Comparison of ENCODE assay signal across 24 mouse cellular contexts in the genomic region with DNA sequence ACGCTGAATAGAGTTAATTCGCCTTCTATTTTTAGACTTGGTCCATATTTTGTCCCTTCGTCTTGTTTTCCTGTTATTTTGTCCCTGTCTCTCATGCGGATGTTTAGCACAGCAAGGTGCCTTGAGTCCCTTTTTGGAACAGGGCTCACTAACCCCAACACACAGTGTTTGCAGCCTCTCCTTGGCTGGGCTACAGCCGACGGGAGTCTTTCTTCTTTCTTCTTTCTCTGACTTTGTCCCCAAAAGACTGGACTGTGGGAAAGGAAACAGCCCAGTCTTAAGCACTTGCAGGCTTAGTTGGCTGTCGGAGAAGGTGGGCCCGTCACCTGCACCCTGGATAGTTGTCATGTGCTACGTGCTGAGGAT.
A peak's percentile ranks its signal among the peaks of the same experiment; 100 is the strongest.
DNase-seq lines count a peak whose midpoint lies in the region; ATAC-seq and TF ChIP-seq lines count a peak whose summit lies in the region.
"Had no signal": no experiment of that assay in that cellular context is flagged by ENCODE, and none has a peak within 500 bp of the region (broad histone marks: within the 10 kb centered on the region; RNA-seq: fewer than 3 reads in every experiment).

No protein-coding gene starts in this region.

- peak; percentile 80 for ATAC-seq in forebrain, embryonic 16.5 days
- ATAC-seq in forebrain, postnatal 0 days: no peak; the same call in 1 of the 2 replicates
- ATAC-seq in midbrain, embryonic 13.5 days: no peak
- ATAC-seq in neural tube, embryonic 14.5 days (ENCODE audit: low read depth): no peak
- ATAC-seq: lung, postnatal 0 days had no signal

- H3K4me2 ChIP-seq in forebrain, embryonic 16.5 days (ENCODE audit: low read length): no peak overlapping the region
- H3K4me2 ChIP-seq in forebrain, postnatal 0 days (ENCODE audit: low read depth): no peak overlapping the region
- H3K4me2 ChIP-seq in midbrain, embryonic 13.5 days (replicated peaks): no peak overlapping the region
- H3K4me2 ChIP-seq in neural tube, embryonic 14.5 days (ENCODE audit: low read depth, low read length): no peak overlapping the region
- H3K4me2 ChIP-seq: heart, embryonic 11.5 days; kidney, embryonic 15.5 days; limb, embryonic 15.5 days; liver, embryonic 13.5 days had no signal

- no peak overlapping the region for H3K9ac ChIP-seq in forebrain, embryonic 16.5 days (replicated peaks; ENCODE audit: low read depth, low read length)
- H3K9ac ChIP-seq in forebrain, postnatal 0 days: no peak overlapping the region
- no peak overlapping the region for H3K9ac ChIP-seq in midbrain, embryonic 13.5 days (replicated peaks)
- H3K9ac ChIP-seq in neural tube, embryonic 14.5 days (replicated peaks; ENCODE audit: low read depth, low read length): no peak overlapping the region
- H3K9ac ChIP-seq: kidney, embryonic 15.5 days; limb, embryonic 15.5 days; liver, embryonic 13.5 days had no signal

- no peaks in the 10 kb centered on the region for H3K9me3 ChIP-seq in forebrain, embryonic 16.5 days (ENCODE audit: control insufficient read depth, low read length)
- H3K9me3 ChIP-seq in forebrain, postnatal 0 days (ENCODE audit: low read length): no peaks in the 10 kb centered on the region
- H3K9me3 ChIP-seq in midbrain, embryonic 10.5 days (replicated peaks): peaks cover 12% of the 10 kb centered on the region
- H3K9me3 ChIP-seq in midbrain, embryonic 13.5 days: peaks cover 3% of the 10 kb centered on the region; the same call in 1 of the 2 replicates
- no peaks in the 10 kb centered on the region for H3K9me3 ChIP-seq in neural tube, embryonic 14.5 days (ENCODE audit: control insufficient read depth, low read length)
- H3K9me3 ChIP-seq: limb, embryonic 10.5 days; limb, embryonic 15.5 days had no signal

- H3K27me3 ChIP-seq in forebrain, embryonic 16.5 days (replicated peaks; ENCODE audit: control insufficient read depth, insufficient read depth, low read length): no peaks in the 10 kb centered on the region
- no peaks in the 10 kb centered on the region for H3K27me3 ChIP-seq in forebrain, postnatal 0 days (ENCODE audit: insufficient read depth, low read length)
- H3K27me3 ChIP-seq in midbrain, embryonic 10.5 days (ENCODE audit: low read depth, poor library complexity, severe bottlenecking): no peaks in the 10 kb centered on the region
- H3K27me3 ChIP-seq in midbrain, embryonic 13.5 days: no peaks in the 10 kb centered on the region
- H3K27me3 ChIP-seq in neural tube, embryonic 14.5 days (ENCODE audit: control insufficient read depth, insufficient read depth, low read length): no peaks in the 10 kb centered on the region
- H3K27me3 ChIP-seq: limb, embryonic 15.5 days; liver, embryonic 13.5 days had no signal

- TF ChIP-seq POLR2A in cortical plate, adult 2 months (IDR thresholded peaks at IDR 0.05; ENCODE audit: extremely low read depth, insufficient read depth, low read length): no peak

- H3K27ac ChIP-seq in forebrain, embryonic 16.5 days (ENCODE audit: low read length): no peak overlapping the region
- no peak overlapping the region for H3K27ac ChIP-seq in forebrain, postnatal 0 days (ENCODE audit: low read depth, low read length)
- H3K27ac ChIP-seq in midbrain, embryonic 10.5 days (replicated peaks): peak overlapping the region; percentile 42
- no peak overlapping the region for H3K27ac ChIP-seq in midbrain, embryonic 13.5 days
- H3K27ac ChIP-seq in cortical plate, adult 2 months (ENCODE audit: insufficient read depth, low read length): peak overlapping the region; percentile 15
- peak overlapping the region; percentile 48; the same call in 1 of the 2 replicates for H3K27ac ChIP-seq in neural tube, embryonic 14.5 days (ENCODE audit: low read depth, low read length)
- H3K27ac ChIP-seq: kidney, embryonic 15.5 days; limb, embryonic 10.5 days; limb, embryonic 15.5 days; liver, embryonic 13.5 days had no signal

- no peak for DNase-seq in forebrain, postnatal 0 days
- DNase-seq in midbrain, embryonic 10.5 days (ENCODE audit: low spot score): no peak
- no peak for DNase-seq in ovary, postnatal 36 days (ENCODE audit: low spot score)
- DNase-seq: adrenal gland, adult 8-10 months; cerebellum, postnatal 25 days; gastrocnemius, postnatal 25 days; heart, adult 11 months; heart, postnatal 4 days; kidney, adult 18-20 months; kidney, postnatal 36 days; liver, embryonic 13.5 days; thymus, adult 2 months; thymus, postnatal 4 days had no signal

- no peaks in the 10 kb centered on the region for H3K36me3 ChIP-seq in forebrain, embryonic 16.5 days (ENCODE audit: control insufficient read depth, insufficient read depth)
- H3K36me3 ChIP-seq in forebrain, postnatal 0 days (ENCODE audit: insufficient read depth): no peaks in the 10 kb centered on the region
- H3K36me3 ChIP-seq in midbrain, embryonic 10.5 days: no peaks in the 10 kb centered on the region
- H3K36me3 ChIP-seq in midbrain, embryonic 13.5 days: no peaks in the 10 kb centered on the region
- H3K36me3 ChIP-seq in neural tube, embryonic 14.5 days (ENCODE audit: control insufficient read depth, insufficient read depth, low read length): no peaks in the 10 kb centered on the region
- H3K36me3 ChIP-seq: G1E; kidney, embryonic 15.5 days; limb, embryonic 10.5 days; limb, embryonic 15.5 days; liver, embryonic 13.5 days had no signal

- peaks cover 14% of the 10 kb centered on the region for H3K4me1 ChIP-seq in forebrain, embryonic 16.5 days (replicated peaks; ENCODE audit: control insufficient read depth, insufficient read depth, low read length)
- H3K4me1 ChIP-seq in forebrain, postnatal 0 days (ENCODE audit: insufficient read depth): peaks cover 5% of the 10 kb centered on the region; the same call in 1 of the 2 replicates
- H3K4me1 ChIP-seq in midbrain, embryonic 10.5 days: peaks cover 23% of the 10 kb centered on the region
- 0 out of 2 replicates have a peak, but pooled peaks cover 3% of the 10 kb centered on the region for H3K4me1 ChIP-seq in midbrain, embryonic 13.5 days (replicated peaks)
- H3K4me1 ChIP-seq in cortical plate, adult 2 months (ENCODE audit: control insufficient read depth, insufficient read depth, low read length): no peaks in the 10 kb centered on the region
- no peaks in the 10 kb centered on the region for H3K4me1 ChIP-seq in neural tube, embryonic 14.5 days (ENCODE audit: control insufficient read depth, insufficient read depth, low read length)
- H3K4me1 ChIP-seq: kidney, embryonic 15.5 days; limb, embryonic 10.5 days; limb, embryonic 15.5 days; liver, embryonic 13.5 days; megakaryocyte, embryonic 14.5 days had no signal

- WGBS in forebrain, embryonic 16.5 days: 35% methylated on average over 9 of the region's 9 CpGs
- 33% methylated on average over 9 of the region's 9 CpGs for WGBS in forebrain, postnatal 0 days
- WGBS in midbrain, embryonic 10.5 days: 75% methylated on average over 9 of the region's 9 CpGs
- WGBS in midbrain, embryonic 13.5 days: 61% methylated on average over 9 of the region's 9 CpGs
- WGBS in neural tube, embryonic 14.5 days: 64% methylated on average over 9 of the region's 9 CpGs

- H3K4me3 ChIP-seq in forebrain, embryonic 16.5 days (replicated peaks; ENCODE audit: low read length): no peak overlapping the region
- no peak overlapping the region for H3K4me3 ChIP-seq in forebrain, postnatal 0 days (ENCODE audit: low read depth, low read length)
- no peak overlapping the region for H3K4me3 ChIP-seq in midbrain, embryonic 10.5 days
- no peak overlapping the region for H3K4me3 ChIP-seq in midbrain, embryonic 13.5 days (replicated peaks)
- no peak overlapping the region for H3K4me3 ChIP-seq in cortical plate, adult 2 months (ENCODE audit: insufficient read depth, low read length)
- no peak overlapping the region for H3K4me3 ChIP-seq in neural tube, embryonic 14.5 days (ENCODE audit: low read depth, low read length)
- H3K4me3 ChIP-seq: kidney, embryonic 15.5 days; limb, embryonic 10.5 days; limb, embryonic 15.5 days; liver, embryonic 13.5 days; megakaryocyte, embryonic 14.5 days had no signal

- no peak for TF ChIP-seq CTCF in forebrain, postnatal 0 days (IDR thresholded peaks at IDR 0.05; ENCODE audit: low read depth)
- no peak for TF ChIP-seq CTCF in cortical plate, adult 2 months (IDR thresholded peaks at IDR 0.05; ENCODE audit: extremely low read depth, insufficient read depth, low read length)

Comparison
In these comparisons a context has a peak if more than half of its experiments do, and no peak if none do; other contexts are left out.
1. H3K27ac ChIP-seq: peak in midbrain, embryonic 10.5 days (single experiment), cortical plate, adult 2 months (single experiment) and neural tube, embryonic 14.5 days (single experiment); none in forebrain, embryonic 16.5 days (single experiment), forebrain, postnatal 0 days (single experiment) and midbrain, embryonic 13.5 days (single experiment).